Mouse (Mus musculus) kidney, adult 2 months (tissue): ENCODE measurements around the gene Ctbs. TPM values are rescaled to one million over a fixed set of nuclear protein-coding genes. Genes with fewer than 3 reads are reported as not detected.

ENCODE experiments used
- DNase-seq: peaks from one replicate; pipeline ENCODE4 v3.0.0; 2021
- H3K27ac ChIP-seq: fragments of 200-500 bp; 2 replicates; pipeline ENCODE4 v1.5.1; 2012; ENCODE audit warnings: low read depth, low read length, control low read depth, inconsistent platforms; ENCODE audit not compliant: insufficient read depth
- H3K27me3 ChIP-seq: fragments of 200-500 bp; replicated peaks from 2 replicates; pipeline ENCODE4 v1.6.1; 2012; ENCODE audit warnings: mild to moderate bottlenecking, moderate library complexity, low read length, inconsistent platforms; ENCODE audit not compliant: control insufficient read depth, insufficient read depth
- H3K36me3 ChIP-seq: fragments of 200-500 bp; 2 replicates; pipeline ENCODE4 v1.6.1; 2012; ENCODE audit warnings: mild to moderate bottlenecking, moderate library complexity, low read length, inconsistent platforms; ENCODE audit not compliant: control insufficient read depth, insufficient read depth
- H3K4me1 ChIP-seq: fragments of 200-500 bp; 2 replicates; pipeline ENCODE4 v1.6.1; 2011; ENCODE audit warnings: low read length; ENCODE audit not compliant: control insufficient read depth, insufficient read depth
- H3K4me3 ChIP-seq: fragments of 200-500 bp; 2 replicates; pipeline ENCODE4 v1.5.1; 2011; ENCODE audit warnings: mild to moderate bottlenecking, low read depth, low read length, control low read depth; ENCODE audit not compliant: insufficient read depth
- CTCF ChIP-seq: fragments of 200-500 bp; conservative IDR thresholded peaks from 2 replicates; pipeline ENCODE4 v1.5.1; 2011; ENCODE audit warnings: low read depth, mild to moderate bottlenecking, control low read depth, low read length, moderate library complexity, mixed read lengths; ENCODE audit not compliant: insufficient read depth, insufficient read length
- POLR2A ChIP-seq: fragments of 200-500 bp; IDR thresholded peaks from one replicate; pipeline ENCODE4 v1.6.1; 2011; ENCODE audit warnings: low read depth, low read length, control low read depth
- WGBS: fragments of 180-500 bp; shearing (Covaris S2); methylation state at CpG from one replicate; pipeline ENCODE4 v1.1.7; 2018; 5-methylcytosine and 5-hydroxymethylcytosine counted together
- polyA plus RNA-seq: library from polyadenylated mRNA; depleted of rRNA; stranded (reverse); fragments of >200 nt; gene quantifications from 2 replicates; pipeline ENCODE4 v1.2.3, GENCODE M21; 2012; rRNA removed

Ctbs gene
- polyA plus RNA-seq, 1 experiment = 10.7 TPM

DNA sequence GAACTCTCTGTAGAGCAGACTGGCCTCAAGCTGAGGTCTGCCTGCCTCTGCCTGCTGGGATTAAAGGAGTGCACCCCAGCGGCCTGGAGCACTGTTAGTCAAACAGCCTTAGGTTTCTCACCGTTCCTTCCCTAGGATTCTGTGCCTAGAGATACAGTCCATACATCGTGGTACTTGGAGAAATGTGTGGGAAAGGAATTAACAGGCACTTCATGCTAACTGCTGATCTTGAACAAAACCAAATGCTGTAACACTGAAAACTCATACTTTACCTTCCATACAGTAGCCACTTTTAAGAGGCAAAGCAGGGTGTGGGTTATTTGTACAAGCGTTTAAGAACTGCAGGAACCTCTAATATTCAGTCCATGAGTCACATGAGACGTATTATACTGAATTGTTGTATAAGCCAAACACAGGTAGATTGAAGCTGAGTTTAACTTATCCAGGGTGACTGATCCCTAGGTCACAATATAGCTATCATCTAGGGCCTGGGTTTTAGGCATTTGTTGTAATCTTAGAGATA, 52.1 kb downstream of the Ctbs start:
- peaks cover 11% of the 10 kb centered on the region for H3K36me3 ChIP-seq
- 0 out of 2 replicates have a peak overlapping the region, but pooled peaks have one; percentile 4 for H3K4me3 ChIP-seq
- DNase-seq = no peak
- WGBS = 24% methylated on average over 5 of the region's 5 CpGs
- no peaks in the 10 kb centered on the region for H3K27me3 ChIP-seq
- no peak overlapping the region for H3K27ac ChIP-seq
- H3K4me1 ChIP-seq = peaks cover 14% of the 10 kb centered on the region; the same call in 1 of the 2 replicates
- TF ChIP-seq CTCF = no peak
- no peak for TF ChIP-seq POLR2A

DNA sequence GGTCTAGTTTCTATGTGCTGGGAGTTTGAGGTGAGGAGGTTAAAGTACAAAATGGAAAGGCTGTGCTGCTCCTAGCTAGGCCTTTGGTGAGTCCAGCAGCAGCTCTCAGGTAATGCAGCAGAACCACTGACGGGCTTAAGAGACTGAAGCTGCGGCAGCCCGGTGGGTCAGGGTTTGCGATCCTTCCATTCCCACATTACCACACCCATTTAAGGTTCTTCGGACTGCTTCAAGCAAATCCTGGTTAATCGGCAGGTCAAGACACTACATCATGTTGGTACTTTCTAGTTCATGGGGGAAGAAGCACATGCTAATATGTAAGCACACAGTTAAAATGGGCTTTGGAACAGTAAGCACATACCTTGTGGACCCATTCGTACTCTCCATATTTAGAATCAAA, 57.1 kb downstream of the Ctbs start:
- Histone ChIP-seq H3K36me3 (peaks cover 14% of the 10 kb centered on the region), H3K4me3 (no peak overlapping the region), H3K4me1 (peaks cover 3% of the 10 kb centered on the region; the same call in 1 of the 2 replicates), H3K27ac (no peak overlapping the region), H3K27me3 (no peaks in the 10 kb centered on the region)
- no peak for DNase-seq
- WGBS = 92% methylated on average over 7 of the region's 7 CpGs
- no peak for TF ChIP-seq POLR2A

Other genes with a start within 250 kb of the Ctbs start
- 33.7 and 39.8 TPM in 2 replicates for gene Lpar3, start 228.8 kb upstream of the Ctbs start, polyA plus RNA-seq
- gene Ssx2ip, start 45.2 kb upstream of the Ctbs start, polyA plus RNA-seq = 7.3 and 8.0 TPM in 2 replicates
- gene Spata1, start 50.0 kb downstream of the Ctbs start, polyA plus RNA-seq = 0.79 and 0.89 TPM in 2 replicates
- 567 and 600 TPM in 2 replicates for gene Gng5, start 50.0 kb downstream of the Ctbs start, polyA plus RNA-seq
- gene Rpf1, start 71.6 kb downstream of the Ctbs start, polyA plus RNA-seq = 9.9 and 13.6 TPM in 2 replicates
- gene Uox, start 120.6 kb downstream of the Ctbs start, polyA plus RNA-seq = 0.19 TPM in 1 of 2 replicates, not detected in the other
- gene Dnase2b, start 165.8 kb downstream of the Ctbs start, polyA plus RNA-seq = not detected in 2 replicates
- gene 4930503B20Rik, start 201.5 kb downstream of the Ctbs start, polyA plus RNA-seq = not detected in 2 replicates
- gene Samd13, start 235.8 kb downstream of the Ctbs start, polyA plus RNA-seq = 0.11 and 0.27 TPM in 2 replicates